Mouse (Mus musculus): ENCODE data around the gene Phf11d.

GRCm38 (mm10) chr14:59365244-59365644 lies at the start of gene Phf11d:
- TF ChIP-seq CTCF (IDR thresholded peaks at IDR 0.05; ENCODE audit: control insufficient read depth, insufficient read depth, insufficient replicate concordance, low read depth, low read length), result no peak
- TF ChIP-seq POLR2A (IDR thresholded peaks at IDR 0.05; ENCODE audit: control insufficient read depth, low read depth, low read length), result no peak

All from testis, adult 2 months (tissue).